Mouse (Mus musculus) embryonic stem cell, embryonic (primary cell): ENCODE results near the gene H2-Ob.
"Not testable (repeated sequence)": the region's sequence is repeated elsewhere in the genome, so short reads cannot be mapped to it uniquely, and the experiment has no call there.

ENCODE experiments used
- CTCF ChIA-PET, 4 experiments: fragments of 300-600 bp in 2 of 4; fragments of 350-600 bp in 2 of 4; sonication (Branson Sonifier 250); formaldehyde crosslinking; loops; one replicate each; lab custom pipeline; 2022; ENCODE audit warnings: inconsistent platforms in 2 of 4; lab: Charles Lee
- POLR2A ChIA-PET, 4 experiments: fragments of 300-600 bp in 2 of 4; fragments of 350-600 bp in 2 of 4; sonication (Branson Sonifier 250); formaldehyde crosslinking; loops; one replicate each; lab custom pipeline; 2022; ENCODE audit warnings: antibody characterized with exemption in 4 of 4, inconsistent platforms in 1 of 4; lab: Charles Lee

The H2-Ob gene

DNA sequence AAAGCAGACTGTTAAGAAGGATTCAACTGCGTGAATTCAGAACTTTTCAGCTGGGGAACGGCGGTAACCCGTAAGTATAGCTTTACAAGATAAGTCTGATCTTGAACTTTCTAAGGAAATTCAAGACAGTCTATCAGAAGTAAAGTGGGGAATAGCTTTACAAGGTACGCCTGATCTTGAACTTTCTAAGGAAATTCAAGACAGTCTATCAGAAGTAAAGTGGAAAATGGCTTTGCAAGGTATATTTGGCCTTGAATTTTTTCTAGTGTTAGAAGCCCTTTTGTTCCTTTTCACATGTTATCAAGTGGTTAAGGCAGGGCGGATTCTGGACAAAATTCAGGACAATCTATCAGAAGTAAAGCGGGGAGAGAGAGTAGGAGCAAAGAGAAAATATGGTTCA lies 18.9 kb upstream of the H2-Ob start:
- CTCF ChIA-PET, result interaction anchor here in 2 of 4 experiments (1.5 to 2.6 kb wide), 2 partner anchors 15 to 49 kb away, joined by 3 to 8 read pairs; no protein-coding TSS in a partner anchor
- POLR2A ChIA-PET, result not testable (repeated sequence)

DNA sequence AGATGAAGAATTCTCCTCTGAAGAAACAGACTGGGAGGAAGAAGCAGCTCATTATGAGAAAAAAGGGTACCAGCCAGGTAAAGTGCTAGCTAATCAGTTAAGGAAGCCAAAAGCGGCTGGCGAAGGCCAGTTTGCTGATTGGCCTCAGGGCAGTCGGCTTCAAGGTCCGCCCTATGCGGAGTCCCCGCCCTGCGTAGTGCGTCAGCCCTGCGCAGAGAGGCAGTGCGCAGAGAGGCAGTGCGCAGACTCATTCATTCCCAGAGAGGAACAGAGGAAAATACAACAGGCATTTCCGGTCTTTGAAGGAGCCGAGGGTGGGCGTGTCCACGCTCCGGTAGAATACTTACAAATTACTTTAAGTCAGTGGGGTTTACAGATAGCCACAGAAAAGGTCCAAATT lies 18.3 kb upstream of the H2-Ob start:
- POLR2A ChIA-PET, CTCF ChIA-PET: not testable (repeated sequence)

DNA sequence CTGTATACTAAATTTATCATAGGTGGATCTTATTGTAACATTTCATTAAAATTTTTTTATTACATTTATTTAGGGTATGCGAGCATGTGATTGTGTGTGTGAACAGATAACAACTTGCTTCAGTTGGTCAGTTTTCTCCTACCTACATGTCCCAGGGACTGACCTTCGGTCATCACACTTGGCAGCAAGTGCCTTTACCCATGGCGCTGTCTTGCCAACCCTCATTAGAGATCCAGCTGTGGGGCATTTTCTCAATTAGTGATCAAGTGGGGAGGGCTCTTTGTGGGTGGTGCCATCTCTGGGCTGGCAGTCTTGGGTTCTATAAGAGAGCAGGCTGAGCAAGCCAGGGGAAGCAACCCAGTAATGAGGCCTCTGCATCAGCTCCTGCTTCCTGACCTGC lies 13.9 kb upstream of the H2-Ob start:
- ChIA-PET CTCF (interaction anchor here in 2 of 4 experiments (0.6 to 2.2 kb wide), 5 partner anchors 9 to 117 kb away, joined by 3 to 23 read pairs (median 7); no protein-coding TSS in a partner anchor), POLR2A (interaction anchor here in 1 of 4 experiments (0.8 kb wide), 1 partner anchor 105 kb away, joined by 5 read pairs; the partner anchor contains the start of gene H2-DMa)

DNA sequence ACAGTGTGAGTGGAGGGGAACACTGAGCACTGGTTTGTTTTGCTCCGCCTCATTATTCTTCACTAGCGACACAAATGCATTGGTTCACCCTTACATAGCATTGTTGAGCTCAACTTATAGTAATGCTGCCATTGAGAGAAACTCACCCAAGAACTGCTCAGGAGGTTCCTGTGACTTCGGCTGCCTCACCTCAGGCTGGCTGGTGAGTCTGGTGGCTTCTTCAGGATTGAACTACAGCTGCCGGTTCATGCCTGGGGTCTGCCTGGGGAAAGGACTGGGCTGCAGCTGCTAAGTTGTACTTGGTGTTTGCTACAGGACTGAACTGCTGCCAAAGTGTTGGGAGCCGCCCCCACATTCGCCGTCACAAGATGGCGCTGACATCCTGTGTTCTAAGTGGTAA lies 13.3 kb upstream of the H2-Ob start:
- ChIA-PET CTCF (interaction anchor here in 2 of 4 experiments (0.6 to 2.2 kb wide), 2 partner anchors 9 to 118 kb away, joined by 8 to 23 read pairs; no protein-coding TSS in a partner anchor), POLR2A (no interaction called here)

DNA sequence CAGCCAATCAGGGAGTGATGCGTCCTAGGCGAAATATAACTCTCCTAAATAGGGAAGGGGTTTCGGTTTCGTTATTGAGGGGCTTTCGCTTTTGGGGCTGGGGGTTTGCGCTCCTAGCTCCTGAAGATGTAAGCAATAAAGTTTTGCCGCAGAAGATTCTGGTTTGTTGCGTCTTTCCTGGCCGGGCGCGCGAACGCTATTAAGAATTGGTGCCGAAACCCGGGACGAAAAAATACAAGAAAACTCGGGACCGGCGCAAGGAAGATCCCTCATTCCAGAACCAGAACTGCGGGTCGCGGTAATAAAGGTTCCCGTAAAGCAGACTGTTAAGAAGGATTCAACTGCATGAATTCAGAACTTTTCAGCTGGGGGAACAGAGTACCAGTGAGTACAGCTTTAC lies 12.8 kb upstream of the H2-Ob start:
- POLR2A ChIA-PET, result not testable (repeated sequence)
- CTCF ChIA-PET, result interaction anchor here in 1 of 4 experiments (2.2 kb wide), 1 partner anchor 8 kb away, joined by 23 read pairs; no protein-coding TSS in a partner anchor

DNA sequence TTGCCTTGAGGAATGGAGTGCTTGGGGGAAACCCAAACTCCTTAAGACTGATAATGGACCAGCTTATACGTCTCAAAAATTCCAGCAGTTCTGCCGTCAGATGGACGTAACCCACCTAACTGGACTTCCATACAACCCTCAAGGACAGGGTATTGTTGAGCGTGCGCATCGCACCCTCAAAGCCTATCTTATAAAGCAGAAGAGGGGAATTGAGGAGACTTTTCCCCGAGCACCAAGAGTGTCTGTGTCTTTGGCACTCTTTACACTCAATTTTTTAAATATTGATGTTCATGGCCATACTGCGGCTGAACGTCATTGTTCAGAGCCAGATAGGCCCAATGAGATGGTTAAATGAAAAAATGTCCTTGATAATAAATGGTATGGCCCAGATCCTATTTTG lies 7.7 kb upstream of the H2-Ob start:
- CTCF ChIA-PET, result not testable (repeated sequence)

DNA sequence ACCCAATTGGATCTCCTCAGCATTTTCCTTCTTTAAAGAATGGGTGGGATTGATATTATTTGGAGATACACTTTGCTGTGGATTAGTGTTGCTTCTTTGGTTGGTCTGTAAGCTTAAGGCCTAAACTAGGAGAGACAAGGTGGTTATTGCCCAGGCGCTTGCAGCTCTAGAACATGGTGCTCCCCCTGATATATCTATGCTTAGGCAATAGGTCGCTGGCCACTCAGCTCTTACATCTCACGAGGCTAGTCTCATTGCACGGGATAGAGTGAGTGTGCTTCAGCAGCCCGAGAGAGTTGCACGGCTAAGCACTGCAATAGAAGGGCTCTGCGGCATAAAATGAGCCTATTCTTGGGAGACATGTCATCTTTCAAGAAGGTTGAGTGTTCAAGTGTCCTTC lies 6.7 kb upstream of the H2-Ob start:
- POLR2A ChIA-PET, result interaction anchor here in 1 of 4 experiments (1.1 kb wide), 1 partner anchor 17 kb away, joined by 3 read pairs; no protein-coding TSS in a partner anchor
- CTCF ChIA-PET, result not testable (repeated sequence)

More for the DNA sequence above, 7.7 kb upstream of the H2-Ob start:
- POLR2A ChIA-PET, result not testable (repeated sequence)

DNA sequence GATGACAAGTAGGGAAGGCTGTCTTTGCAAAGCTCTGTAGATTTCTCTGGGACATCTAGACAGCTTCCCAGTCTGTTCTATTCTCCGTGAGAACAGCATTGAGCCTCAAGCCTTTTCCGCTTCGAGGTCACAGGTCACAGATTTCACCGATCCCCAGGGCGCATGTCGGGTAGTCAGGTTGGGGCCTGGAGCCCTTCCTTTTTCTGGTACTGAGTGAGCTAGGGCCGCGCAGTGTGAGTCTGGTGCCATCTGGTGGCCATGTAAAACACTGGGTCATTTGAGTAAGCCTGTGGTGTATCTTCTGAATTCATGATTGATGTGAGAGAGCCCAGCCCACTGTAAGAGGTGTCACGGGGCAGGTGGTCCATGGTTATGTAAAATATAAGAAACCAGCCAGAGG lies 3.8 kb upstream of the H2-Ob start:
- ChIA-PET POLR2A (interaction anchor here in 2 of 4 experiments (0.8 to 1.5 kb wide), 4 partner anchors 11 to 23 kb away, joined by 3 to 5 read pairs (median 4); no protein-coding TSS in a partner anchor), CTCF (interaction anchor here (0.8 to 3.1 kb wide), 19 partner anchors 10 to 176 kb away, joined by 3 to 23 read pairs (median 5); no protein-coding TSS in a partner anchor)

DNA sequence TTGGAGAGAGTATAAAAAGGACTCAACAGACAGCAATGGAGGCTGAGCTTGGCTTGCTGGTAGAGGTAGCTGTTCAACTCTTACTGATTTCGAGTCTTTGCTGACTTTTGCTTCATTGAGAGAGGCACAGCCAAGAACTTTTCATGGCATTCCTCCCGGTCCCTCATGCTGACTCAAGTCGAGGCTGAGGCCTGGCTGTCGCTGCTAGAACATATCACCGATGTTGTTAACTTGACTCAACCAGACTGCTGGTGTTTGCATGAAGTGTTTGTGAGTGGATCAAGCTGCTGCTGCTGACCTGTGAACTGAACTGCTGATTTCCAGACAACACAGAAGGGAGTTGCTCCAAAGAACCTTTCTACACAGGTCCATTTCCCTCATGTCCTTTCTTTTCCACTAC lies 2.0 kb upstream of the H2-Ob start:
- ChIA-PET CTCF (interaction anchor here in 2 of 4 experiments (0.9 to 2.9 kb wide), 4 partner anchors 14 to 175 kb away, joined by 3 to 11 read pairs (median 6); no protein-coding TSS in a partner anchor), POLR2A (interaction anchor here in 1 of 4 experiments (1.3 kb wide), 1 partner anchor 22 kb away, joined by 3 read pairs; no protein-coding TSS in a partner anchor)

DNA sequence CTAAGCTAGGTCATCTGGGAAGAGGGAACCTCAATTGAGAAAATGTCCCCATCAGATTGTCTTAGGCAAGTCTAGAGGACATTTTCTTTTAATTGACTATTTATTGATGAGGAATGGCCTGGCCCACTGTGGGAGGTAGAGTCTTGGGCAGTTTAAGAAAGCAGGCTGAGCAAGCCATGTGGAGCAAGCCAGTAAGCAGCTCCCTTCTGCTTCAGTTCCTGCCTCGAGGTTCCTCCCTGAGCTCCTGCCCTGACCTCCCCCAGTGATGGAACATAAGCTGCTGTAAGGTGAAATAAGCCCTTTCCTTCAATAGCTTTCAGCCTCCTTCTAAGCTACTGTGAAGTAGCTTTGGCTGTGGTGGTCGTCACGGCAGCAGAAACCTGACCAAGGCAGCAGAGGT lies 962 bp upstream of the H2-Ob start:
- ChIA-PET CTCF (interaction anchor here (0.6 to 2.9 kb wide), 8 partner anchors 12 to 150 kb away, joined by 3 to 11 read pairs (median 3); no protein-coding TSS in a partner anchor), POLR2A (interaction anchor here in 2 of 4 experiments (0.6 kb wide), 2 partner anchors 157 to 452 kb away, joined by 3 to 4 read pairs; no protein-coding TSS in a partner anchor)

DNA sequence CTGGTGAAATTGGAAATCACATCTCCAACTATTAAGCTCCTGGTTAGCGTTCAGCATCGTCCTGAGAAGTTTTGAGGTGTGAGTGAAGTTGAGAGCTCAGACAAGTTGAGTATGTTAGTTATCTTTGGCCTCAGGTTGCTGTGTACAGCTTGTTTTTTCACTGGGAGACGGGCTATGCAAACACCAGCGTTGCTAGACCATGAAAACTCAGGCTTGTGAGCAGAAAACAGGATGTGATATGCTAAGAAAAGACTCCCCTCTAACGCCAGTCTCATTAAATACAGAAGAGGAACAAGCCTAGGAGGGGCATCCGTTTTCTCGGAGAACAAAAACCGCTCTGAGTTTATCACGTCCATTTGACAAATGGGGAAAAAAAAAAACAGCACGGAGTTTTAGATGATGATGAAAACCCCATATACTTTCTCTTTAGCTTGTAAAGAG lies 918 bp downstream of the H2-Ob start:
- CTCF ChIA-PET, result interaction anchor here in 2 of 4 experiments (0.6 to 2.9 kb wide), 3 partner anchors 10 to 1690 kb away, joined by 3 to 11 read pairs (median 3); no protein-coding TSS in a partner anchor
- POLR2A ChIA-PET, result interaction anchor here in 1 of 4 experiments (0.7 kb wide), 1 partner anchor 12 kb away, joined by 3 read pairs; no protein-coding TSS in a partner anchor

DNA sequence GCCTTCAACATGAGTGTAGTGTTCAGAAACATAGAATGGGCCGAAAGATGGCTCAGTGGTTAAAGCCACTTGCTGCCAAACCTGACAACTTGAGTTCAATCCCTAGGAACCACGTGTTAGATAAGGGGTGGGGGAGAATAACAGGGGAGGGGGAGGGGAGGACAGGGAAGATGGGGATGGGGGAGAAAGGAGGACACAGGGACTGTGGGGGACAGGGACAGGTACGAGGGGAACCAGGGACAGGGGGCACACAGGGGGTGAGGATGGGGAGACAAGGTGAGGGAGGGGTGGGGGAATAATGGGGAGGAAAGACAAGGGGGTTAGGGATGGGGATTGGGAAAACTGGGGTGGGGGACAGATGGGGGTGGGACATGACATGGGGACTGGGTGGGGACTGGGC lies 1.7 kb downstream of the H2-Ob start:
- CTCF ChIA-PET, result interaction anchor here in 1 of 4 experiments (1.7 kb wide), 1 partner anchor 10 kb away, joined by 5 read pairs; no protein-coding TSS in a partner anchor
- POLR2A ChIA-PET, result interaction anchor here in 1 of 4 experiments (0.6 kb wide), 1 partner anchor 576 kb away, joined by 3 read pairs; no protein-coding TSS in a partner anchor

DNA sequence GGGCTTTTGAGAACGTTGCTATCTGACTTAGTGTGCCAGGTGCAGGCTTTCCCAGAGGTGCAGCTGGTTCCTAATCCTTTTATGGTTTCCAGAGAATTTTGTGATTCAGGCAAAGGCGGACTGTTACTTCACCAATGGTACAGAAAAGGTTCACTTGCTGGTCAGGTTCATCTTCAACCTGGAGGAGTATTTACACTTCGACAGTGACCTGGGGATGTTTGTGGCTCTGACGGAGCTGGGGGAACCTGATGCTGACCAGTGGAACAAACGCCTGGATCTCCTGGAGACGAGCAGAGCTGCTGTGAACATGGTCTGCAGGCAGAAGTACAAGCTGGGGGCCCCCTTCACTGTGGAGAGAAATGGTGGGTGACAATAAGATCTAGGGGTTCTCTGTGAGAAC lies 2.2 kb downstream of the H2-Ob start:
- ChIA-PET CTCF (interaction anchor here in 1 of 4 experiments (1.7 kb wide), 1 partner anchor 9 kb away, joined by 5 read pairs; no protein-coding TSS in a partner anchor), POLR2A (interaction anchor here in 1 of 4 experiments (1.7 kb wide), 1 partner anchor 323 kb away, joined by 3 read pairs; the partner anchor contains the start of gene Notch4)

DNA sequence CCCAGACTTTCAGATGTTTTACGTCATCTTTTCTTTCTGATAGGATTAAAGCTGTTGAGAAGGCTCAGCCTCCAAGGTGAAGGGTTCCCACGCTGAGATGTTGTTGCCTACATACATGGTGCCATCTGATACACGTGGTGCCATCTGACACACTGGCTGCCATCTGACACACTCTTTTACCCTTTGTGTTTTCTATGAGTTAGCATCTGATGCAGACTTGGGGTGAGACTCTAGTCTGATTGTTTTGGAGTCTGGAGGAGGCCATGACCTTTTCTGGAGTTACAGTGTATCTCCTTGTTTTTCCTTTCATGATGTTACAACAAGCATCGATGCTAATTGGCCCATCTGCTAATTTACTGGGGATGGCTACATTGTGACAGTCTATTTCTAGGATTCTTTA lies 6.0 kb downstream of the H2-Ob start:
- CTCF ChIA-PET, result no interaction called here

DNA sequence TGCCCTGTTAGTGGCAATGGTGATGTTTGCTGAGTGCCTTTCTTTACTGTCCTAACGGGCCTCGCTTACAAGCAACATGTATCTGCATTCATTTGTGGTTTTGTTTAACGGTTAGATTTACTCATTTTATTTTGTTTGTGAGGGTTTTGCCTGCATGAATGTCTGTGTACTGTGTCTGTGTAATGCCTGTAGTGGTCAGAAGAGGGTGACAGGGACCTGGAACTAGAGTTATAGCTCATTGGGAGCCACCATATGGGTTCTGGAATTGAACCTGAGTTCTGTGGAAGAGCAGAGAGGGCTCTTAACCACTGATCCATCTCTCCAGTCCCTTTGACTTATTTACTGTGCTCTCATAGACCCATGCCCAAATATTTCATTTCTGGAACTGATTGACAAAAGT lies 8.3 kb downstream of the H2-Ob start:
- POLR2A ChIA-PET, result no interaction called here
- CTCF ChIA-PET, result interaction anchor here in 2 of 4 experiments (1.0 to 2.1 kb wide), 6 partner anchors 66 to 164 kb away, joined by 3 to 13 read pairs (median 5); no protein-coding TSS in a partner anchor

More for the DNA sequence above, 6.0 kb downstream of the H2-Ob start:
- POLR2A ChIA-PET, result no interaction called here

DNA sequence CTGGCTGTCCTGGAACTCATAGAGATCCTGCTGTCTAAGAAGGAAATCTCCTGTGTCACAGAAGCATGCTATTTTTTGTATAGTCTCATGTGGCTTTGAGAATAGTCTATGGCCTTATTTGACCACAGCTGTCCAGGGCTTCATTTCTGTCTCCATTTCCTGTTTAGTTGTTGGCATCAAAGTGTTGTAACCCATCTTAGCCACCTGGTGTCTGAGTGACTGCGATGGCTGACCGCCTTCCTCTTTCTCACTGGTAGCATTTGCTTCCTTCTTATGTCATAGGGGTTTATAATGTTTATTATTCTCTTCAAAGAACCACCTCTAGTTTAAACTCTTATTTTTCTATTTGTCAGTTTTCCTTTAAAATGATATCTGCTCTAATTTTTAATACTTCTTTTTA lies 10.1 kb downstream of the H2-Ob start:
- CTCF ChIA-PET, result interaction anchor here in 3 of 4 experiments (0.6 to 4.0 kb wide), 10 partner anchors 15 to 315 kb away, joined by 3 to 43 read pairs (median 8); partner anchors contain the start of gene Notch4 (in 1 of the 3)
- POLR2A ChIA-PET, result no interaction called here

DNA sequence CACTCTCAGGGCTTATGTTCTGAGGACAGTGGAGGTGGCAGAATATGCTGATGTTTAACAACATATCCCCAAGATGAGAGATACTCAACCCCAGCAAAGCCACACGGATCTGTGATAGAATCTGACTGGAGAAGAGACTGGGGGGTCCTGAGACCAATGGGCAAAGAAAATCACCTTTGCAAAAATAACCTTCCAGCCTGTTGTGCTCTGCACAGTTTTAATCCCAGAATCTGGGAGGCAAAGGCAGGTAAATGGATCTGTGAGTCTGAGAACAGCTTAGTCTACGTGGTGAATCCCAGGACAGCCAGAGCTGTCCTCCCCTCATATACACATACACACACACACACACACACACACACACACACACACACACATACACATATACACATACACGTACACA lies 10.7 kb downstream of the H2-Ob start:
- ChIA-PET POLR2A (interaction anchor here in 1 of 4 experiments (1.0 kb wide), 1 partner anchor 161 kb away, joined by 3 read pairs; no protein-coding TSS in a partner anchor), CTCF (interaction anchor here (0.6 to 4.0 kb wide), 44 partner anchors 8 to 557 kb away, joined by 3 to 55 read pairs (median 4); partner anchors contain the start of genes H2-Aa (in 2 of the 4), BC051142 (in 1 of the 4) and Notch4 (in 1 of the 4))

DNA sequence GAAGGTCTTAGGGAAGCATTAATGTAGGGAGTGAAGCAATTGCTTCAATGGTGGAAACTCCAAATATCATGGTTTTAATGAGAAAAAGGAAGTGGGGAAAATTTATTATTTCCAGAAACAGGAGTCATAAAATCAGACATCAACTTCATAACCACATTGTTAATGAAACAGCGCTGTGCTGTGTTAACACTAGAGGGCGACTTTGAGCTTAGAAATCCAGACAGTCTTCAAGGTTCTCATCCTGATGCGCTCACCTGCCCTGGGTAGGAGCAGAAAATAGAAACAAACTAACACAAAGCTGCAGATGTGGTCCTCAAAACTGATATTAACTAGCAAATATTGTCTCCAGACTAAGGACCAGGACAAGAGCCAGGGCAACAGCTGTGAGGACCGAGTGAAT lies 11.2 kb downstream of the H2-Ob start:
- CTCF ChIA-PET, result interaction anchor here (0.5 to 4.0 kb wide), 56 partner anchors 9 to 926 kb away, joined by 3 to 55 read pairs (median 4); partner anchors contain the start of genes Btnl1 (in 2 of the 4), H2-Aa (in 2 of the 4), BC051142 (in 1 of the 4) and H2-Ob (in 1 of the 4)
- POLR2A ChIA-PET, result interaction anchor here in 3 of 4 experiments (0.6 to 1.7 kb wide), 3 partner anchors 42 to 161 kb away, joined by 3 to 7 read pairs (median 3); no protein-coding TSS in a partner anchor

DNA sequence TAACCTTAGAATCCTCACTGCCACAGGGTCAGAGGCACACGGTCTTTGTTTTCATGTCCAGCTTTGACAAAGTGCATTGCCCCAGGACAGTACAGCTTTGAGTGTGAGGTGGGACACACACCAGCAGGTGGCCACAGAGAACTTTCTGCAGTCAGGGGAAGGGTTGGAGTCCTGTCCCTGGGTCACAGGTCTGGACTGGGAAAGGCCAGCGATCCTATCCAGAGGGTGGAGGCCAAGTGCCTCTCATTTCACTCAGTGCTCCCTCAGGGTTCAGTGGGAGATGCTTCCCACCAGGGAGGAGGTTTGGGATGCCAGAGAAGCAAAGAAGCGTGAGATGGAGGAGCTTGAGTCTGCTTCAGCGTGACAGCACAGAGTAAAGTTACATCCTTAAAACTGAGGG lies 13.0 kb downstream of the H2-Ob start:
- POLR2A ChIA-PET, result interaction anchor here in 3 of 4 experiments (0.6 to 1.7 kb wide), 5 partner anchors 10 to 701 kb away, joined by 3 to 7 read pairs (median 3); no protein-coding TSS in a partner anchor
- CTCF ChIA-PET, result interaction anchor here (0.5 to 4.0 kb wide), 34 partner anchors 10 to 302 kb away, joined by 3 to 55 read pairs (median 4); partner anchors contain the start of gene H2-Ob (in 1 of the 4)
